Mouse (Mus musculus) hindbrain, embryonic 16.5 days (tissue): ENCODE measurements around the gene Ube2r2. TPM values are rescaled to one million over a fixed set of nuclear protein-coding genes. Genes with fewer than 3 reads are reported as not detected.
A peak's percentile ranks its signal among the peaks of the same experiment; 100 is the strongest.

Experiments
- ATAC-seq: fragments of 200-750 bp; cut with Nextera tagmentation; 2 replicates; pipeline ENCODE4 v1.8.0; 2017; ENCODE audit warnings: moderate TSS enrichment, moderate library complexity
- H3K27ac ChIP-seq: fragments of 300-500 bp; sonication (generic); 2 replicates; pipeline ENCODE4 v1.5.1; 2014; ENCODE audit warnings: low read depth, mild to moderate bottlenecking, control low read depth, low read length, moderate library complexity
- H3K27me3 ChIP-seq: fragments of 300-500 bp; sonication (generic); replicated peaks from 2 replicates; pipeline ENCODE4 v1.6.1; 2014; ENCODE audit warnings: low read length; ENCODE audit not compliant: control insufficient read depth, insufficient read depth
- H3K36me3 ChIP-seq: fragments of 300-500 bp; sonication (generic); 2 replicates; pipeline ENCODE4 v1.6.1; 2014; ENCODE audit warnings: mild to moderate bottlenecking, low read length, moderate library complexity, mixed read lengths; ENCODE audit not compliant: control insufficient read depth, insufficient read depth
- H3K4me1 ChIP-seq: fragments of 300-500 bp; sonication (generic); 2 replicates; pipeline ENCODE4 v1.6.1; 2014; ENCODE audit warnings: low read depth, low read length; ENCODE audit not compliant: control insufficient read depth, insufficient read depth
- H3K4me2 ChIP-seq: fragments of 300-500 bp; sonication (generic); 2 replicates; pipeline ENCODE4 v1.6.1; 2014; ENCODE audit warnings: mild to moderate bottlenecking, low read length, control low read depth, moderate library complexity
- H3K4me3 ChIP-seq: fragments of 300-500 bp; sonication (generic); 2 replicates; pipeline ENCODE4 v1.5.1; 2014; ENCODE audit warnings: mild to moderate bottlenecking, low read length, control low read depth, moderate library complexity
- H3K9ac ChIP-seq: fragments of 300-500 bp; sonication (generic); 2 replicates; pipeline ENCODE4 v1.6.1; 2014; ENCODE audit warnings: low read depth, mild to moderate bottlenecking, control low read depth, low read length, moderate library complexity
- H3K9me3 ChIP-seq: fragments of 300-500 bp; sonication (generic); 2 replicates; pipeline ENCODE4 v1.6.1; 2014; ENCODE audit warnings: mild to moderate bottlenecking, low read length, moderate library complexity; ENCODE audit not compliant: control insufficient read depth
- WGBS: fragments of 180-500 bp; shearing (Covaris S2); extraction: QIAGEN DNeasy Blood & Tissue Kit; methylation state at CpG from one replicate; pipeline ENCODE4 v1.1.7; 2014; 5-methylcytosine and 5-hydroxymethylcytosine counted together
- polyA plus RNA-seq: library from polyadenylated mRNA; unstranded; fragments of >200 nt; fragmentation: Nextera tagmentation; extraction: Ambion mirVana; gene quantifications from 2 replicates; pipeline ENCODE4 v1.2.1, GENCODE M21; 2015

Ube2r2 gene
- 42.7 and 54.3 TPM in 2 replicates for polyA plus RNA-seq

- peak within 1 kb of the TSS; percentile 97 for H3K27ac ChIP-seq
- H3K4me3 ChIP-seq = peak within 1 kb of the TSS; percentile 95
- H3K27me3 ChIP-seq = no peaks in the 10 kb centered on the region
- no peaks in the 10 kb centered on the region for H3K36me3 ChIP-seq
- WGBS = under 1% methylated on average over 51 of the region's 65 CpGs
- H3K4me2 ChIP-seq = peak within 1 kb of the TSS; percentile 84
- no peaks in the 10 kb centered on the region for H3K9me3 ChIP-seq
- H3K9ac ChIP-seq = peak within 1 kb of the TSS; percentile 100
- peak; percentile 75 for ATAC-seq
- H3K4me1 ChIP-seq = peaks cover 8% of the 10 kb centered on the region
Measured at GRCm38 (mm10) chr4:41135711-41136453, at the start of gene Ube2r2. Gene Ube2r2, plus strand, starts transcription at chr4:41135743.

- no peak for ATAC-seq
- Histone ChIP-seq H3K27ac (no peak overlapping the region), H3K4me1 (no peaks in the 10 kb centered on the region), H3K9me3 (no peaks in the 10 kb centered on the region), H3K4me2 (no peak overlapping the region), H3K9ac (no peak overlapping the region), H3K27me3 (no peaks in the 10 kb centered on the region), H3K4me3 (no peak overlapping the region), H3K36me3 (no peaks in the 10 kb centered on the region)
- 77% methylated on average over 9 of the region's 9 CpGs for WGBS
Measured at GRCm38 (mm10) chr4:41086947-41087346, 48.6 kb upstream of the Ube2r2 start.

GRCm38 (mm10) chr4:41087459-41088298, 47.9 kb upstream of the Ube2r2 start:
- H3K4me1 ChIP-seq = no peaks in the 10 kb centered on the region
- H3K4me2 ChIP-seq = no peak overlapping the region
- H3K36me3 ChIP-seq = no peaks in the 10 kb centered on the region
- WGBS = 89% methylated on average over 16 of the region's 16 CpGs
- H3K27ac ChIP-seq = no peak overlapping the region
- H3K4me3 ChIP-seq = no peak overlapping the region
- H3K9me3 ChIP-seq = no peaks in the 10 kb centered on the region
- ATAC-seq = no peak
- no peak overlapping the region for H3K9ac ChIP-seq
- no peaks in the 10 kb centered on the region for H3K27me3 ChIP-seq

DNA sequence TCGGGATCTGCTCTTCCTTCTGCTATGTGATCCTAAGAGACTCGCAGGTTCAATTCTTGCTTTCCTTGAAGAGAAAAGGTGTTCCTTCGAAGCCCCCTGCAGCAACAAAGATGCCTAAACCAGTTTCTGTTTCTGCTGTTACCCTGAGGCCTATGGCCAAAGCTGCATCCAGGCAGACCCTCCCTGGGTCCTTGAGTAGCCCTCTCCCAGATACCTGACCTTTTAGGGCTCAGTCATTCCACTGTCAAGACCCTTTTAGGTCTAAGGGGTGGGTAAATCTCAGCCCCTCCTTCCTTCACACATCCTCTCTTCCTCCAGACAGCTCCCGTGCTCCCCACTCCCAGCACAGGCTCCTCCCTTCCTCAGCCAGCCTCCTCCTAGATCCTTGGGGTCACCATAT, 46.4 kb upstream of the Ube2r2 start:
- Histone ChIP-seq H3K27ac (no peak overlapping the region), H3K4me1 (no peaks in the 10 kb centered on the region), H3K9me3 (no peaks in the 10 kb centered on the region), H3K4me2 (no peak overlapping the region), H3K9ac (no peak overlapping the region), H3K27me3 (no peaks in the 10 kb centered on the region), H3K4me3 (no peak overlapping the region), H3K36me3 (no peaks in the 10 kb centered on the region)
- 84% methylated on average over 4 of the region's 4 CpGs for WGBS
- no peak for ATAC-seq

DNA sequence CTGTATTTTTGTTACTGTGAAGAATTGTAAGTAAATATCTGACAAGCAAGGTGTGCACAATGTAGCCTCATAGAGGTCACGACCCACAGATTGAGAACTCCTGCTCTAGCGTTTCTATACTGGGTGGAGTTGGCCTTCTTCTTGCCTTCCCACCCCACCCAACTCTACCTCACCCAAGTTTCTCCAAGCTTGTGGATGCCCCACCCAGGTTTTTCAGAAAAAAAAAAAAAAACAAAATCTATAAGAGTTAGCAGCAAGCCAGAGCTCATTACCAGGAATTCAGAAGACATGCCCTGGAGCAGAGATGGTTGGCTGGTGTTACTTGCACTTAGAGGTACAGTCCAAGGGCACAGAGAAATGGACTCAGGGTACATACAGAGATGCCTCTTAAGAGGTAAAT, 45.8 kb upstream of the Ube2r2 start:
- H3K4me2 ChIP-seq = no peak overlapping the region
- no peaks in the 10 kb centered on the region for H3K4me1 ChIP-seq
- no peaks in the 10 kb centered on the region for H3K9me3 ChIP-seq
- no peak overlapping the region for H3K27ac ChIP-seq
- H3K27me3 ChIP-seq = no peaks in the 10 kb centered on the region
- H3K36me3 ChIP-seq = no peaks in the 10 kb centered on the region
- H3K9ac ChIP-seq = no peak overlapping the region
- no peak overlapping the region for H3K4me3 ChIP-seq
- no peak for ATAC-seq
- WGBS = 76% methylated on average over 2 of the region's 2 CpGs

DNA sequence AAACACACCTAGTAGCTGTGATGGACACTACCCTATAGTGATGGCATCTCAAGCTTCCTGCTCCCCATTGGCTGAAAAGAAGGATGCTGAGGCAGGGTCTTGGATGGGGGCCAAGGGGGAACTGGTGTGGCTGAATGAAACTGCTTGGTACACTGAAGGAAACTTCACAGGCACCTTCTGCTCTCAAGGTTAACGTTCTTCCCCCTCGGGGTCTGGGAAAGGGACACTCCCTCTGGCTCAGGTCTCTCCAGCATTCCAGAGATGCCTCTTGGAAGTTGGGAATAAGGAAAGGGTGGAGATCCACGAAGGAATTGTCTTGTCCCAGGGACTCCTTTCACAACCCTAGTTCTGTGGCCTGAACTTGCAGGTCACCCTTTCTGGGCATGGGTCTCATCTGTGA, 44.2 kb upstream of the Ube2r2 start:
- Histone ChIP-seq H3K36me3 (no peaks in the 10 kb centered on the region), H3K27me3 (no peaks in the 10 kb centered on the region), H3K27ac (no peak overlapping the region), H3K9me3 (no peaks in the 10 kb centered on the region), H3K4me2 (no peak overlapping the region), H3K9ac (no peak overlapping the region), H3K4me3 (no peak overlapping the region), H3K4me1 (no peaks in the 10 kb centered on the region)
- ATAC-seq = no peak
- WGBS = 54% methylated on average over 3 of the region's 3 CpGs

- H3K27me3 ChIP-seq = 0 out of 2 replicates have a peak, but pooled peaks cover 3% of the 10 kb centered on the region
- H3K27ac ChIP-seq = no peak overlapping the region
- H3K4me3 ChIP-seq = no peak overlapping the region
- H3K4me2 ChIP-seq = no peak overlapping the region
- H3K36me3 ChIP-seq = no peaks in the 10 kb centered on the region
- no peak overlapping the region for H3K9ac ChIP-seq
- H3K9me3 ChIP-seq = no peaks in the 10 kb centered on the region
- 81% methylated on average over 1 of the region's 1 CpGs for WGBS
- H3K4me1 ChIP-seq = peaks cover 2% of the 10 kb centered on the region; the same call in 1 of the 2 replicates
- ATAC-seq = no peak
Measured at GRCm38 (mm10) chr4:41092958-41093357, 42.6 kb upstream of the Ube2r2 start.

GRCm38 (mm10) chr4:41094361-41094760, 41.2 kb upstream of the Ube2r2 start:
- Histone ChIP-seq H3K4me3 (no peak overlapping the region), H3K36me3 (no peaks in the 10 kb centered on the region), H3K9ac (no peak overlapping the region), H3K4me1 (peaks cover 9% of the 10 kb centered on the region), H3K9me3 (no peaks in the 10 kb centered on the region), H3K27me3 (0 out of 2 replicates have a peak, but pooled peaks cover 5% of the 10 kb centered on the region), H3K4me2 (no peak overlapping the region), H3K27ac (no peak overlapping the region)
- no peak for ATAC-seq
- WGBS = 57% methylated on average over 9 of the region's 9 CpGs

- 71% methylated on average over 8 of the region's 8 CpGs for WGBS
- no peaks in the 10 kb centered on the region for H3K36me3 ChIP-seq
- 0 out of 2 replicates have a peak, but pooled peaks cover 10% of the 10 kb centered on the region for H3K27me3 ChIP-seq
- H3K4me1 ChIP-seq = peaks cover 9% of the 10 kb centered on the region
- no peaks in the 10 kb centered on the region for H3K9me3 ChIP-seq
- ATAC-seq = no peak
- no peak overlapping the region for H3K4me2 ChIP-seq
- no peak overlapping the region for H3K9ac ChIP-seq
- no peak overlapping the region for H3K4me3 ChIP-seq
- no peak overlapping the region for H3K27ac ChIP-seq
Measured at GRCm38 (mm10) chr4:41096169-41096568, 39.4 kb upstream of the Ube2r2 start.
